In the genomic region with DNA sequence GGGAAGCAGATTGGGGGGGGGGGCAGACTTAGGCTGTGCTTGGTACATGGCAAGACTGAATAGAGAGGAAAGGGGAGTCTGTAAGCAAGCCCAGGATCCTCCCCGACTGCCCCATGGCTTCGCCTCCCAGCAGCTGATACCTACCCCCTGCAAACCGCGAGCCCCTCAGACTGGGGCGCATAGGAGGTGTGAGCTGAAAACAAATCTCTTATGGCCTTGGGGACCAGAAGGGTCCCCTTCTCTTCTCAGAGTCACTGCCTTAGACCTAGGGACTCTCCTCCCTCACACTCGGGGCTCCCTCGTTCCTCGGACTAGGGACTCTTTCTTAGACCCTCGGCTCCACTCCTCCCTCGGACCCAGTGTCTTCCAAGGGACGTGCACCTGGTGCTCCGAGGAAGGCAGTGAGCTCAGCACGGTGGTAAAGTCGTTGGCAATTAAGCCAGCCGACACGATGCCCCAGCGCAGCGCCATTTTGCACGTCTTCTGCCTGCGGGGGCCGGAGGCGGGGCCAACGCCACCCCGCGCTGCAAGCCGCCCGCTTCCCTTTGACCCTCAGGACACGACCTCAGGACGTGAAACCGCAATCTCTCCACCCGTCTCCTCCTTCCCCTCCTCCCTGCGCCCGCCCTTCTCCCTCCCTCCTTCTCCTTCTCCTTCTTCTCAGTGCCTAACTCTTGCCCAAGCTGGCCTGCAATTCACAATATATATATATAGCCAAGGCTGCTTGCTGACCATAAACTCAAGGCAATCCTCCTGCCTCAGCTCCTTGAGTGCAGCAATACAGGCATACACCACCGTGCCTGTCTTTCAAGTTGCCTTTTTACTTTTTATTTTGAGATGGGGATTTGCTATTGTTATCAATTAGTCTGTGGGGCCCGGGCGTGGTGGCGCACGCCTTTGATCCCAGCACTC, we compare ENCODE assay signal across 7 mouse cellular contexts. TPM values are rescaled to one million over a fixed set of nuclear protein-coding genes. Genes with fewer than 3 reads are reported as not detected.
DNase-seq lines count a peak whose midpoint lies in the region; ATAC-seq and TF ChIP-seq lines count a peak whose summit lies in the region.

A gene (minus strand): TSS at position 513 of the 912 bp plus-strand sequence.

- H3K9me3 ChIP-seq in intestine, embryonic 14.5 days (ENCODE audit: control insufficient read depth, low read length), result no peaks in the 10 kb centered on the region
- H3K9me3 ChIP-seq in midbrain, embryonic 16.5 days (replicated peaks; ENCODE audit: control insufficient read depth, low read length, poor library complexity, severe bottlenecking), result no peaks in the 10 kb centered on the region

- H3K79me2 ChIP-seq in liver, adult 2 months (ENCODE audit: control insufficient read depth, insufficient read depth, low read length), result peaks cover 9% of the 10 kb centered on the region; the same call in 1 of the 2 replicates

- peak; percentile 80 for DNase-seq in adrenal gland, adult 8-10 months
- DNase-seq in gonadal fat pad, adult 2 months (ENCODE audit: low read depth), result no peak
- DNase-seq in intestine, embryonic 14.5 days (ENCODE audit: low spot score), result peak; percentile 71
- peak; percentile 81 for DNase-seq in liver, adult 2 months (ENCODE audit: extremely low read depth, low read depth, low spot score)
- peak; percentile 32 to 37 for DNase-seq in spleen, postnatal 14 days (ENCODE audit: low spot score in 2 of 2)

- TF ChIP-seq POLR2A in liver, adult 2 months (IDR thresholded peaks at IDR 0.05; ENCODE audit: extremely low read depth, insufficient read depth, low read length), result peak; percentile 91

- peak within 1 kb of the TSS; percentile 58 for H3K9ac ChIP-seq in intestine, embryonic 14.5 days (ENCODE audit: low read length)
- peak within 1 kb of the TSS; percentile 87 for H3K9ac ChIP-seq in liver, adult 2 months (ENCODE audit: low read depth, low read length)
- peak within 1 kb of the TSS; percentile 76 for H3K9ac ChIP-seq in midbrain, embryonic 16.5 days (ENCODE audit: low read depth, low read length)

- TF ChIP-seq CTCF in liver, adult 2 months (IDR thresholded peaks at IDR 0.05; ENCODE audit: low read depth, low read length), result no peak

- peak within 1 kb of the TSS; percentile 47 for H3K4me3 ChIP-seq in intestine, embryonic 14.5 days (ENCODE audit: low read depth, low read length)
- peak within 1 kb of the TSS; percentile 76 for H3K4me3 ChIP-seq in liver, adult 2 months (ENCODE audit: insufficient read depth, low read depth, low read length)
- H3K4me3 ChIP-seq in midbrain, embryonic 16.5 days (ENCODE audit: low read depth, low read length), result peak within 1 kb of the TSS; percentile 48

- peak within 1 kb of the TSS; percentile 49 for H3K27ac ChIP-seq in intestine, embryonic 14.5 days (ENCODE audit: low read depth)
- peak within 1 kb of the TSS; percentile 94 for H3K27ac ChIP-seq in liver, adult 2 months (replicated peaks; ENCODE audit: insufficient read depth, low read depth, low read length)
- peak within 1 kb of the TSS; percentile 90 for H3K27ac ChIP-seq in midbrain, embryonic 16.5 days (ENCODE audit: low read length)

- peaks cover 15% of the 10 kb centered on the region for H3K4me1 ChIP-seq in intestine, embryonic 14.5 days (replicated peaks; ENCODE audit: control insufficient read depth, insufficient read depth, low read length)
- H3K4me1 ChIP-seq in liver, adult 2 months (ENCODE audit: control insufficient read depth, insufficient read depth, low read length), result peaks cover 46% of the 10 kb centered on the region
- peaks cover 15% of the 10 kb centered on the region for H3K4me1 ChIP-seq in midbrain, embryonic 16.5 days (ENCODE audit: control insufficient read depth, insufficient read depth, low read length)

- peaks cover 13% of the 10 kb centered on the region for H3K36me3 ChIP-seq in intestine, embryonic 14.5 days (ENCODE audit: control insufficient read depth, insufficient read depth, low read length)
- peaks cover 6% of the 10 kb centered on the region; the same call in 1 of the 2 replicates for H3K36me3 ChIP-seq in liver, adult 2 months (ENCODE audit: control insufficient read depth, insufficient read depth, low read length)
- H3K36me3 ChIP-seq in midbrain, embryonic 16.5 days (ENCODE audit: control insufficient read depth, insufficient read depth, low read length), result peaks cover 6% of the 10 kb centered on the region

- no peaks in the 10 kb centered on the region for H3K27me3 ChIP-seq in intestine, embryonic 14.5 days (replicated peaks; ENCODE audit: control insufficient read depth, insufficient read depth, low read length)
- no peaks in the 10 kb centered on the region for H3K27me3 ChIP-seq in liver, adult 2 months (ENCODE audit: control insufficient read depth, insufficient read depth, low read length)
- H3K27me3 ChIP-seq in midbrain, embryonic 16.5 days (ENCODE audit: control insufficient read depth, insufficient read depth, low read depth, low read length), result no peaks in the 10 kb centered on the region

- peak; percentile 79 for ATAC-seq in common myeloid progenitor, adult 5-6 weeks (replicated peaks; ENCODE audit: low read depth, poor library complexity, severe bottlenecking)
- ATAC-seq in intestine, embryonic 14.5 days (replicated peaks; ENCODE audit: low FRiP score, low TSS enrichment, low read depth), result peak; percentile 58
- peak; percentile 69 for ATAC-seq in midbrain, embryonic 16.5 days

- peak within 1 kb of the TSS; percentile 57 for H3K4me2 ChIP-seq in intestine, embryonic 14.5 days (ENCODE audit: low read length)
- peak within 1 kb of the TSS; percentile 68 for H3K4me2 ChIP-seq in midbrain, embryonic 16.5 days (ENCODE audit: low read length)

- WGBS in intestine, embryonic 14.5 days, result 10% methylated on average over 38 of the region's 38 CpGs
- WGBS in liver, adult 2 months, result 9% methylated on average over 38 of the region's 38 CpGs
- 9% methylated on average over 35 of the region's 38 CpGs for WGBS in midbrain, embryonic 16.5 days

RNA-seq across cellular contexts. Expression of the gene that starts here (rescaled TPM):
- total RNA-seq in adrenal gland, adult 8-10 months (2022), result 10 to 100 TPM; 65.1 to 80.0 (median 69.2) TPM
- 11.8 and 13.4 TPM in 2 replicates for total RNA-seq in common myeloid progenitor, adult 5-6 weeks (2017)
- polyA plus RNA-seq in gonadal fat pad, adult 2 months (2012; rRNA removed), result 15.6 and 16.4 TPM in 2 replicates
- polyA plus RNA-seq in intestine, embryonic 14.5 days (2014; fragmentation: Nextera tagmentation; extraction: Ambion mirVana), result 2.9 and 3.5 TPM in 2 replicates
- total RNA-seq in liver, adult 2 months (2014; rRNA removed), result 73.7 and 79.3 TPM in 2 replicates
- 37.2 and 37.7 TPM in 2 replicates for polyA plus RNA-seq in liver, adult 2 months (2012; rRNA removed)
- 4.1 and 4.2 TPM in 2 replicates for polyA plus RNA-seq in midbrain, embryonic 16.5 days (2015; fragmentation: Nextera tagmentation; extraction: Ambion mirVana)
